Mouse (Mus musculus): ENCODE measurements around the gene Cpvl. TPM values are rescaled to one million over a fixed set of nuclear protein-coding genes. Genes with fewer than 3 reads are reported as not detected.

Gene Cpvl
- polyA plus RNA-seq, 1 experiment from 2014 or later = 0.12 TPM

DNA sequence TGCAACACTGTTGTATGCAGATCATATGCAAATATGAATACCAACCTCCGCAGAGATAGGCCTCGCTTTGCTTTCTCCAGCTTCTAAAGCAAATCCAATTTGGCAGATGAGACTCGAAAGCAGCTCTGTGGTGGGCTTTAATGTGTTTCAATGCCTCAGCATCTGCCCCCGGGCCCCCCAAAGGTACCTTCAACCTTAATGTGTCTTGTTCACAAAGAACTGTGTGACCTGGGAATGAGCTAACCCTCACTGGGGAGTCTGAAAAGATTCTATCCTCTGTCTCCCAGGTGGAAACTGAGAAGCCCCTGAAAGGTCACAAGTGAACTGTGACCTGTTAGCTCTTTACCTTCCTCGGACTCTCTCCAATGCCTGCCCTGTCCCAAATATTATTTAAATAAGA lies 11.9 kb downstream of the Cpvl start:
- Histone ChIP-seq H3K9me3 (ENCODE audit: control insufficient read depth, low read length) (no peaks in the 10 kb centered on the region), H3K9ac (ENCODE audit: low read length) (no peak overlapping the region), H3K4me3 (ENCODE audit: low read depth, low read length) (no peak overlapping the region), H3K27ac (ENCODE audit: low read depth, low read length) (no peak overlapping the region), H3K27me3 (ENCODE audit: control insufficient read depth, insufficient read depth, low read length) (no peaks in the 10 kb centered on the region), H3K36me3 (ENCODE audit: control insufficient read depth, insufficient read depth, low read length) (no peaks in the 10 kb centered on the region), H3K4me2 (ENCODE audit: low read depth, low read length, severe bottlenecking) (no peak overlapping the region), H3K4me1 (replicated peaks; ENCODE audit: control insufficient read depth, insufficient read depth, low read length) (peaks cover 2% of the 10 kb centered on the region; the same call in 1 of the 2 replicates)
- no peak for ATAC-seq (replicated peaks; ENCODE audit: low FRiP score)
- WGBS = 72% methylated on average over 5 of the region's 5 CpGs
- DNase-seq (ENCODE audit: low spot score) = no peak

DNA sequence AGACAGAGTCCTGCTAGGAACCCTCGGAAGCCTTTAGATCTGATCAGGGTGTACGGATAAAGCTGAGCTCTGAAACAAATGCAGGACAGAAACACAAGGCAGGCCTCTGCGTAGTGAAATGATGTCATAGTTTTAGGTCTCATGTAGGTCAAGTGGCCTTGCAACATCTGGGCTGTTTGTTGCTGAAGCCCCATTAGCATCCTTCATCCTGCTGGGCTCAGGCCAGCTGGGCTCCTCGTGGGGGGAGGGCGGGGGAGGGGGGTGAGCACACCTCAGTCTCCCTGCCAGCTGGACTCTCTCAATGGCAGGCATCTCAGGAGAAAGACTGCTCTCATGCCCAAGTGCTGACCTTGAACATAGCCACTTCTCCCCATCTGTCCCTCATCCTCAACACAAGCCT lies 12.6 kb downstream of the Cpvl start:
- DNase-seq (ENCODE audit: low spot score) (no peak), ATAC-seq (replicated peaks; ENCODE audit: low FRiP score) (no peak)
- Histone ChIP-seq H3K4me1 (replicated peaks; ENCODE audit: control insufficient read depth, insufficient read depth, low read length) (peaks cover 2% of the 10 kb centered on the region; the same call in 1 of the 2 replicates), H3K27ac (ENCODE audit: low read depth, low read length) (no peak overlapping the region), H3K4me3 (ENCODE audit: low read depth, low read length) (no peak overlapping the region), H3K9ac (ENCODE audit: low read length) (no peak overlapping the region), H3K4me2 (ENCODE audit: low read depth, low read length, severe bottlenecking) (no peak overlapping the region), H3K36me3 (ENCODE audit: control insufficient read depth, insufficient read depth, low read length) (no peaks in the 10 kb centered on the region), H3K9me3 (ENCODE audit: control insufficient read depth, low read length) (no peaks in the 10 kb centered on the region), H3K27me3 (ENCODE audit: control insufficient read depth, insufficient read depth, low read length) (no peaks in the 10 kb centered on the region)
- WGBS = 39% methylated on average over 5 of the region's 5 CpGs

DNA sequence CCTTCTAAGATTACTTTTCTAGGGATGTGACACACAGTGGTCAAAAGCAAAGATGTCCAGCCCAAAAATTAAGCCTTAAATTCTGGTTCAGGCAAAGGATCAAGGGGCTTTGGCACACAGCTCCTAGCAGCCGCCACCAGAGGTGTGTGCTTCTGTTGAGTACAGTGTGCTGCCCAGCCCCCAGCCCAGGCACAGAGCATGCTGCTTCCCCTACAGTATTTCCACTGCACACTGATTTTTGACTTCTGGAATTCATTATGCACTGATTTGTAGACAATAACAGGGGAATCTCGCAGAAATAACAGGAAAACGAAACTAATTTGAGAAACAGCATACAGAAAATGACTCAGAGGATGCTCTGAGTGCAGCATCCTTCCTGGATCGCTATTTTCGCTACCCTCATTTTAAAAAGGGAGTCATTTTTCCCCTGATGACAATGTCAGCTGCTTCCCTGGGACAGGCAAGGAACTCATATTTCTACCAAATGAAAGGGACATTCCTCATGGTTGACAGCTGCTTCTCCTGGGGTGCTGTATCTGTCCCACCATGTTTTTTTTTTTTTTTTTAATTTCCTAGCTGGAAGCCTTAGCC lies 14.5 kb downstream of the Cpvl start:
- DNase-seq (ENCODE audit: low spot score) (no peak), ATAC-seq (replicated peaks; ENCODE audit: low FRiP score) (no peak)
- WGBS = 76% methylated on average over 5 of the region's 5 CpGs
- no peak overlapping the region for H3K4me2 ChIP-seq (ENCODE audit: low read depth, low read length, severe bottlenecking)
- H3K4me3 ChIP-seq (ENCODE audit: low read depth, low read length) = no peak overlapping the region
- H3K36me3 ChIP-seq (ENCODE audit: control insufficient read depth, insufficient read depth, low read length) = no peaks in the 10 kb centered on the region
- H3K9me3 ChIP-seq (ENCODE audit: control insufficient read depth, low read length) = no peaks in the 10 kb centered on the region
- H3K4me1 ChIP-seq (replicated peaks; ENCODE audit: control insufficient read depth, insufficient read depth, low read length) = peaks cover 2% of the 10 kb centered on the region; the same call in 1 of the 2 replicates
- H3K27me3 ChIP-seq (ENCODE audit: control insufficient read depth, insufficient read depth, low read length) = no peaks in the 10 kb centered on the region
- H3K9ac ChIP-seq (ENCODE audit: low read length) = no peak overlapping the region
- no peak overlapping the region for H3K27ac ChIP-seq (ENCODE audit: low read depth, low read length)

DNA sequence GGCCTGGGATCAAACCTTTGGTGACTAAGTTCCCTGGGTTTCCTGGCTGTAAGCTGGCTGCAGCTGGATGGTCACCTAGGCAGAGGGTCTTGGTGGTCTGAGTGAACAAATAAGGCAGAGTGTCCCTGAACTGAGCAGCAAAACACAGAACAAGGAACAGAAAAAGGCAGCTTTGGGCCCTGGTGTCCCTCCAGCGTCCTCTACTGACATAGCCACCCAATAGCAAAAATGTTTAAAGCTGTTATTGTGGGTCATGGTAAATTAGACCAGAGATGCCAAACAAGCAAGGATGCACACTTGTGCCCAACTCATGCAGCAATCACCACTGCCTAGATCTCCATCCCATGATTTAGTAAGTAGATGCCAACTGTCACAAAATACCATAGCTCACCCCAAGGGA lies 16.5 kb downstream of the Cpvl start:
- Histone ChIP-seq H3K4me1 (replicated peaks; ENCODE audit: control insufficient read depth, insufficient read depth, low read length) (peaks cover 2% of the 10 kb centered on the region; the same call in 1 of the 2 replicates), H3K9me3 (ENCODE audit: control insufficient read depth, low read length) (no peaks in the 10 kb centered on the region), H3K9ac (ENCODE audit: low read length) (no peak overlapping the region), H3K4me3 (ENCODE audit: low read depth, low read length) (no peak overlapping the region), H3K36me3 (ENCODE audit: control insufficient read depth, insufficient read depth, low read length) (no peaks in the 10 kb centered on the region), H3K4me2 (ENCODE audit: low read depth, low read length, severe bottlenecking) (no peak overlapping the region), H3K27me3 (ENCODE audit: control insufficient read depth, insufficient read depth, low read length) (no peaks in the 10 kb centered on the region), H3K27ac (ENCODE audit: low read depth, low read length) (no peak overlapping the region)
- 77% methylated on average over 1 of the region's 1 CpGs for WGBS
- DNase-seq (ENCODE audit: low spot score) (no peak), ATAC-seq (replicated peaks; ENCODE audit: low FRiP score) (no peak)

DNA sequence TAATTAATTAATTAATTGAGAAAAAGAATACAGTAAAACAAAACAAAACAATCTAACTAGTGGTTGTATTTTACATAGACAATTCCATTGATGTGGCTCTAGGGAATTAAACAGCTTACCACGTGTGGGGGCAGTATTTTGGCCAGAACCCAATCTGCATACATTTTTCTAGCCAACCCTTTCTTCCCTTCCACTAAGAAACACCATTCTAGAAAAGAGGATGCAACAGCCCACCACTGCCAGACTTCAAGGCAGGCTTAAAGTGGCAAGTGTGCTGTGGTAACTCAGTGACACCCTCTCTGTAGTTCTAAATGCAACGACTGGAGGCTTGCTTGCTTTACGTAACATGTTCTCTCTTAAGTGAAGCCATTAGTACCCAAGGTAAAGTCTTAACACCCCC lies 18.6 kb downstream of the Cpvl start:
- H3K36me3 ChIP-seq (ENCODE audit: control insufficient read depth, insufficient read depth, low read length) = no peaks in the 10 kb centered on the region
- no peak overlapping the region for H3K4me3 ChIP-seq (ENCODE audit: low read depth, low read length)
- DNase-seq (ENCODE audit: low spot score) (peak; percentile 23), ATAC-seq (replicated peaks; ENCODE audit: low FRiP score) (no peak)
- WGBS = 83% methylated on average over 3 of the region's 3 CpGs
- no peaks in the 10 kb centered on the region for H3K9me3 ChIP-seq (ENCODE audit: control insufficient read depth, low read length)
- H3K4me1 ChIP-seq (replicated peaks; ENCODE audit: control insufficient read depth, insufficient read depth, low read length) = peaks cover 2% of the 10 kb centered on the region; the same call in 1 of the 2 replicates
- no peak overlapping the region for H3K9ac ChIP-seq (ENCODE audit: low read length)
- H3K4me2 ChIP-seq (ENCODE audit: low read depth, low read length, severe bottlenecking) = no peak overlapping the region
- no peak overlapping the region for H3K27ac ChIP-seq (ENCODE audit: low read depth, low read length)
- H3K27me3 ChIP-seq (ENCODE audit: control insufficient read depth, insufficient read depth, low read length) = no peaks in the 10 kb centered on the region

DNA sequence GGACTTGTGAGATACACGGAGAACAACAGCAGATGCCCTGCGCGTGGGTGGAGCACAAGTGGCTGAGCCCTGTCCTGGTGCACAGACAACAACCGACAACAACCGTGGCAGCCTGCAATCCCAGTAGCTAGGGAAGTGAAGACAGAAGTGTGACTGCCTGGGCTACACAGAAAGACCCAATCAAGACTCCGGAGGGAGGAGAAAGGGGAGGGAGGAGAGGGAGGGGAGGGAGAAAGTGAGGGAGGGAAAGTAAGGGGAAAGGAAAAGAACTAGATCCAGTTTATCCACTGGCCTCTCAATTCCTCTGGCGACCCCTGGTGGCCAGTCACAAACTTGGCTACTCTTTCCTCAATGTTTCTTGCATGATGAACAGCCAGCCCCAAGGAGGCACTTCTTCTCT lies 20.1 kb downstream of the Cpvl start:
- Histone ChIP-seq H3K4me2 (ENCODE audit: low read depth, low read length, severe bottlenecking) (peak overlapping the region; percentile 28), H3K36me3 (ENCODE audit: control insufficient read depth, insufficient read depth, low read length) (no peaks in the 10 kb centered on the region), H3K9me3 (ENCODE audit: control insufficient read depth, low read length) (no peaks in the 10 kb centered on the region), H3K4me1 (replicated peaks; ENCODE audit: control insufficient read depth, insufficient read depth, low read length) (no peaks in the 10 kb centered on the region; the same call in 1 of the 2 replicates), H3K27me3 (ENCODE audit: control insufficient read depth, insufficient read depth, low read length) (no peaks in the 10 kb centered on the region), H3K4me3 (ENCODE audit: low read depth, low read length) (no peak overlapping the region), H3K27ac (ENCODE audit: low read depth, low read length) (no peak overlapping the region), H3K9ac (ENCODE audit: low read length) (no peak overlapping the region)
- ATAC-seq (replicated peaks; ENCODE audit: low FRiP score) (no peak; the same call in 1 of the 2 replicates), DNase-seq (ENCODE audit: low spot score) (peak; percentile 90)
- WGBS = 21% methylated on average over 7 of the region's 7 CpGs

DNA sequence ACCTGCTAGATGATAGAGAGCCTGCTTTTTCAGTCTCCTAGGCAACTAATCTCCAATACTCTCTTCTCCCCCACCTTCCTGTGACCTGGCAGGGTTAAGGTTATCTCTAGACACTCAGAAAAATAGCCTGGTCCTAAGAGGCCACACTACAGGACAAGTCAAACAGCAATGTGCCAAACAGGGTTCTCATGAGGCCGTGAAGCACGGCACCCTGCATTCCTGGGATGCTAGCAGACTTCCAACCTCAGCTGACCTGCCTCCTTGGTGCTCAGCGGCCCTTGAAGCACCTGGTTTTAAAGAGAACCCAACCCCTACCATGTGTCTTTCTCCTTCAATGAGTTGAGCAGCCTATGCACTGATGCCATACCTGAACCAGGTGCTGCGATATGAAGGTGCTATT lies 22.0 kb downstream of the Cpvl start:
- Histone ChIP-seq H3K4me2 (ENCODE audit: low read depth, low read length, severe bottlenecking) (no peak overlapping the region), H3K27me3 (ENCODE audit: control insufficient read depth, insufficient read depth, low read length) (no peaks in the 10 kb centered on the region), H3K36me3 (ENCODE audit: control insufficient read depth, insufficient read depth, low read length) (no peaks in the 10 kb centered on the region), H3K4me1 (replicated peaks; ENCODE audit: control insufficient read depth, insufficient read depth, low read length) (no peaks in the 10 kb centered on the region; the same call in 1 of the 2 replicates), H3K27ac (ENCODE audit: low read depth, low read length) (no peak overlapping the region), H3K4me3 (ENCODE audit: low read depth, low read length) (no peak overlapping the region), H3K9ac (ENCODE audit: low read length) (no peak overlapping the region), H3K9me3 (ENCODE audit: control insufficient read depth, low read length) (no peaks in the 10 kb centered on the region)
- no peak for ATAC-seq (replicated peaks; ENCODE audit: low FRiP score)
- no peak for DNase-seq (ENCODE audit: low spot score)
- 79% methylated on average over 4 of the region's 4 CpGs for WGBS

DNA sequence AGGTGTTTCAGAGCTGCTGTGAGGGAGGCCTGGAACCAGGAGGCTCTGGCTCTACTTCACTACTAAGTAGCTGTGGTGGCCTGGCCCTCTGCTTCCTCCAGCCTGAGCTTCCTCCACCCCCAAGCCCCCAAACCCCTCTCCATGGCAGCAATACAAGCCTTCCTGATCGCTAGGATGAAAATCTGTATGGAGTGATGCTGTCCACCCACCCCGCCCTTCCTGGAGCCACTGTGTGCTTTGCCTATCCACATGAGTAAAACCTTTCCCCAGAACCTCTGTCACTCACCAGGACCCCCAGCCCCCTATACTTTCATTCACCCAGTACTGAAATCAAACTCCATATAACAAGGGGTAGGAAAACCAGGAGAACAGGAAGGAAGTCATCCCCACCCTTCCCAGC lies 22.6 kb downstream of the Cpvl start:
- DNase-seq (ENCODE audit: low spot score) = no peak
- Histone ChIP-seq H3K4me2 (ENCODE audit: low read depth, low read length, severe bottlenecking) (no peak overlapping the region), H3K27me3 (ENCODE audit: control insufficient read depth, insufficient read depth, low read length) (no peaks in the 10 kb centered on the region), H3K4me1 (replicated peaks; ENCODE audit: control insufficient read depth, insufficient read depth, low read length) (no peaks in the 10 kb centered on the region; the same call in 1 of the 2 replicates), H3K36me3 (ENCODE audit: control insufficient read depth, insufficient read depth, low read length) (no peaks in the 10 kb centered on the region), H3K4me3 (ENCODE audit: low read depth, low read length) (no peak overlapping the region), H3K9me3 (ENCODE audit: control insufficient read depth, low read length) (no peaks in the 10 kb centered on the region), H3K9ac (ENCODE audit: low read length) (no peak overlapping the region), H3K27ac (ENCODE audit: low read depth, low read length) (no peak overlapping the region)
- no peak for ATAC-seq (replicated peaks; ENCODE audit: low FRiP score)
- WGBS = 88% methylated on average over 2 of the region's 2 CpGs

DNA sequence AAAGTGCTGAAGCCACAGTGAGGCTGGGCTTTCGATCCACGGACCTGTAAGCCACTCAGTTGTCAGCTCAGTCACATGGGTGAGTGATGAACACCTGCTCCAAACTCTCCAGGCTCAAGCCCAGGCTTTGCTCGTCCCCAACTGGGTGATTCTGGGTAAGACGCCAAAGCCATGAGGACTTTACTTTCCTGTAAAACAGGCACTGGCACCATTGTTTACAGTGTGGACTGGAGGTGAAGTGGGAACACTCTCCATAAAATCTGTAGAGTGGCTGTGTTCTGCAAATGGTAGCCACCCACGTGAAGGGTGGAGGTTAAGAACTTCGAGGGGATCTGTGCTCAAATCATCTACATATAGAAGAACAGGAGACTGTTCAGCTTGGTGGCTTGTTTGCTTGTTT lies 23.2 kb downstream of the Cpvl start:
- Histone ChIP-seq H3K4me2 (ENCODE audit: low read depth, low read length, severe bottlenecking) (no peak overlapping the region), H3K9me3 (ENCODE audit: control insufficient read depth, low read length) (no peaks in the 10 kb centered on the region), H3K4me3 (ENCODE audit: low read depth, low read length) (no peak overlapping the region), H3K36me3 (ENCODE audit: control insufficient read depth, insufficient read depth, low read length) (no peaks in the 10 kb centered on the region), H3K4me1 (replicated peaks; ENCODE audit: control insufficient read depth, insufficient read depth, low read length) (no peaks in the 10 kb centered on the region; the same call in 1 of the 2 replicates), H3K9ac (ENCODE audit: low read length) (no peak overlapping the region), H3K27ac (ENCODE audit: low read depth, low read length) (no peak overlapping the region), H3K27me3 (ENCODE audit: control insufficient read depth, insufficient read depth, low read length) (no peaks in the 10 kb centered on the region)
- no peak for DNase-seq (ENCODE audit: low spot score)
- no peak for ATAC-seq (replicated peaks; ENCODE audit: low FRiP score)
- 86% methylated on average over 6 of the region's 6 CpGs for WGBS

All from forebrain, embryonic 11.5 days (tissue).